Mouse (Mus musculus) spleen, adult 2 months (tissue): ENCODE results near the gene Csk. TPM values are rescaled to one million over a fixed set of nuclear protein-coding genes. Genes with fewer than 3 reads are reported as not detected.

Experiments
- DNase-seq, 2 experiments: peaks; one replicate each; pipeline versions ENCODE4 v3.0.0 to v3.0.0-alpha.2; 2012 to 2021; ENCODE audit warnings: low spot score in 2 of 2, low read depth in 1 of 2
- H3K27ac ChIP-seq: fragments of 200-500 bp; 2 replicates; pipeline ENCODE4 v1.5.1; 2012; ENCODE audit warnings: low read length, inconsistent platforms; ENCODE audit not compliant: insufficient read depth
- H3K27me3 ChIP-seq: fragments of 200-500 bp; 2 replicates; pipeline ENCODE4 v1.6.1; 2012; ENCODE audit warnings: mild to moderate bottlenecking, moderate library complexity, low read length, inconsistent platforms; ENCODE audit not compliant: control insufficient read depth, insufficient read depth
- H3K36me3 ChIP-seq: fragments of 200-500 bp; 2 replicates; pipeline ENCODE4 v1.6.1; 2012; ENCODE audit warnings: mild to moderate bottlenecking, low read length, inconsistent platforms; ENCODE audit not compliant: control insufficient read depth, insufficient read depth
- H3K4me1 ChIP-seq: fragments of 200-500 bp; 2 replicates; pipeline ENCODE4 v1.6.1; 2011; ENCODE audit warnings: inconsistent platforms; ENCODE audit not compliant: control insufficient read depth, insufficient read depth, insufficient read length
- H3K4me3 ChIP-seq: fragments of 200-500 bp; 2 replicates; pipeline ENCODE4 v1.5.1; 2011; ENCODE audit warnings: mild to moderate bottlenecking, inconsistent platforms; ENCODE audit not compliant: insufficient read depth, insufficient read length; ENCODE audit errors: extremely low read depth
- CTCF ChIP-seq: fragments of 200-500 bp; IDR thresholded peaks from 2 replicates; pipeline ENCODE4 v1.5.1; 2011; ENCODE audit warnings: mild to moderate bottlenecking, inconsistent platforms; ENCODE audit not compliant: insufficient read depth, insufficient read length, insufficient replicate concordance; ENCODE audit errors: extremely low read depth
- POLR2A ChIP-seq: fragments of 200-500 bp; IDR thresholded peaks from 2 replicates; pipeline ENCODE4 v1.6.1; 2011; ENCODE audit warnings: low read depth, low read length, inconsistent platforms
- WGBS: fragments of 180-500 bp; shearing (Covaris S2); methylation state at CpG from one replicate; pipeline ENCODE4 v1.1.7; 2018; 5-methylcytosine and 5-hydroxymethylcytosine counted together
- polyA plus RNA-seq: library from polyadenylated mRNA; depleted of rRNA; stranded (reverse); fragments of >200 nt; gene quantifications from 2 replicates; pipeline ENCODE4 v1.2.3, GENCODE M21; 2012; rRNA removed

Gene Csk
- polyA plus RNA-seq, 1 experiment = 233 TPM

GRCm38 (mm10) chr9:57590726-57591125 is 62.7 kb downstream of the Csk start:
- TF ChIP-seq POLR2A (no peak), CTCF (no peak)
- no peak overlapping the region for H3K4me3 ChIP-seq
- WGBS = 72% methylated on average over 5 of the region's 5 CpGs

GRCm38 (mm10) chr9:57589224-57590126 is 64.0 kb downstream of the Csk start, which contains the start of gene Ulk3:
Gene Ulk3 (plus strand): TSS chr9:57589452.
- Histone ChIP-seq H3K27me3 (no peaks in the 10 kb centered on the region), H3K4me3 (peak within 1 kb of the TSS; percentile 82), H3K36me3 (peaks cover 29% of the 10 kb centered on the region), H3K27ac (peak within 1 kb of the TSS; percentile 89), H3K4me1 (peaks cover 5% of the 10 kb centered on the region; the same call in 1 of the 2 replicates)
- WGBS = under 1% methylated on average over 52 of the region's 58 CpGs
- DNase-seq = peak; percentile 33 to 87
- TF ChIP-seq CTCF (0 out of 2 replicates have a peak, but pooled peaks have one; percentile 17), POLR2A (peak; percentile 41; the same call in 1 of the 2 replicates)

More at GRCm38 (mm10) chr9:57590726-57591125, 62.7 kb downstream of the Csk start:
- Histone ChIP-seq H3K36me3 (peaks cover 36% of the 10 kb centered on the region), H3K27ac (no peak overlapping the region), H3K4me1 (peaks cover 5% of the 10 kb centered on the region; the same call in 1 of the 2 replicates), H3K27me3 (no peaks in the 10 kb centered on the region)
- no peak for DNase-seq

DNA sequence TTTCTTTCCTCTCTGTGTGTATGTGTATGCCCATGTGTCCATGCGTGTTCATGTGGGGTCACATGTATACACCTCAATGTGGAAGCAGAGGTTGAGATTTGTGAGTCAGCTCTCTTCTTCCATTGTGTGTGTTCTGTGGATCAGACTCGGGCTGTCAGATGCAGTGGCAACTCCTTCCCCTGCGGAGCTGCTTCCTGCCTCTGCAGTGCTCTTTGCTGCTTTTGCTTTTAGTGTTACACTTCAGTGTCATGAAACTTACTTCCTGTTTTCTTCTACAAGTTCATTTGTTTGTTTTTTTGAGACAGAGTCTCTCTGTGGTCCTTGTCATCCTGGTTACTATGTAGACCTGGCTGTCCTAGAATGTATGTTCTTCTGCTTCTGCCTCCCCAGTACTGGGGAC is 68.4 kb downstream of the Csk start:
- 63% methylated on average over 3 of the region's 3 CpGs for WGBS
- peaks cover 5% of the 10 kb centered on the region; the same call in 1 of the 2 replicates for H3K4me1 ChIP-seq
- H3K27ac ChIP-seq = no peak overlapping the region
- no peak overlapping the region for H3K4me3 ChIP-seq
- DNase-seq = no peak
- peaks cover 39% of the 10 kb centered on the region for H3K36me3 ChIP-seq
- TF ChIP-seq POLR2A (no peak), CTCF (no peak)
- H3K27me3 ChIP-seq = no peaks in the 10 kb centered on the region

DNA sequence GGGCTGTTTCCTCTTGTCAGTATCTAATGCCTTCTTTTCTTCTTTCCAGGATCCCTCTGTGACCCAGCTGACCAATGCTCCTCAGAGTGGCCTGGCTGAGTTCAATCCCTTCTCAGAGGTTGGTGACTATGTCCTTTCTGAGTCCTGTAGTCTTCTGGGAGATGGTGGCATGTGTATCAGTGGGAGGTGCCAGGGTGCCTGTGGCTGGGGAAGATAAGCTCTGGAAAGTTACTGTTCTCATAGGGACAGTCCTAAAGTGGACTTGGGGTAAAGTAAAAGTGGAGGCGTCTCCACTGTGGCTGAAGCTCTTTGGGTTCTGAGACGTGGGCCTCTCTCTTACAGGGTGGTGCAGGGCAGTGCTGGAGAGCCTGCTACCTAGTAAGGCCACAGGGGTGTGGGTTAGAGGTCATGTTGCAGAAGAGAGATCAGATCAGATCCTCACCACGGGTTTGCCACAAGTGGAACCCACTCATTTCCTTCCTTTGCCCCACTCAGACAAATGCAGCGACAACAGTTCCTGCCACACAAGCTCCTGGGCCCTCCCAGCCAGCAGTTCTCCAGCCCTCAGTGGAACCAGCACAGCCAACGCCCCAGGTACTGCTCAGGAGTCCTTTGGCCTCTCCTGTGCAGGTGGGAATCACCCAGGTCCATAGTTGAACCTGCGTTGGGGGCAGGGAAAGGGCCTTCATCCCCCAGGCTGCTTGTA is 76.1 kb downstream of the Csk start:
- no peak for DNase-seq
- TF ChIP-seq POLR2A (no peak), CTCF (no peak)
- Histone ChIP-seq H3K36me3 (peaks cover 37% of the 10 kb centered on the region), H3K4me3 (no peak overlapping the region), H3K27ac (no peak overlapping the region; the same call in 1 of the 2 replicates), H3K27me3 (no peaks in the 10 kb centered on the region), H3K4me1 (no peaks in the 10 kb centered on the region)
- 35% methylated on average over 6 of the region's 6 CpGs for WGBS

Other genes with a start within 250 kb of the Csk start
- gene Ppcdc, start 213.5 kb downstream of the Csk start, polyA plus RNA-seq = 53.8 and 67.0 TPM in 2 replicates
- gene Scamp5, start 185.6 kb downstream of the Csk start, polyA plus RNA-seq = 12.4 and 19.3 TPM in 2 replicates
- 0.22 and 0.33 TPM in 2 replicates for gene Rpp25, start 149.6 kb downstream of the Csk start, polyA plus RNA-seq
- 135 and 219 TPM in 2 replicates for gene Cox5a, start 132.4 kb downstream of the Csk start, polyA plus RNA-seq
- gene Fam219b, start 116.1 kb downstream of the Csk start, polyA plus RNA-seq = 4.1 and 14.5 TPM in 2 replicates
- 13.0 and 16.7 TPM in 2 replicates for gene Mpi, start 100.9 kb downstream of the Csk start, polyA plus RNA-seq
- gene Scamp2, start 92.7 kb downstream of the Csk start, polyA plus RNA-seq = 79.2 and 88.4 TPM in 2 replicates
- 44.5 and 47.6 TPM in 2 replicates for gene Ulk3, start 64.2 kb downstream of the Csk start, polyA plus RNA-seq
- gene Cplx3, start 47.4 kb downstream of the Csk start, polyA plus RNA-seq = not detected in 2 replicates
- 0.09 and 0.16 TPM in 2 replicates for gene Lman1l, start 32.9 kb downstream of the Csk start, polyA plus RNA-seq
- not detected in 2 replicates for gene Cyp1a2, start 30.1 kb upstream of the Csk start, polyA plus RNA-seq
- gene Cyp1a1, start 34.3 kb upstream of the Csk start, polyA plus RNA-seq = 0.13 and 0.15 TPM in 2 replicates
- gene Edc3, start 54.9 kb upstream of the Csk start, polyA plus RNA-seq = 9.9 and 11.2 TPM in 2 replicates
- gene Clk3, start 112.2 kb upstream of the Csk start, polyA plus RNA-seq = 99.1 and 117 TPM in 2 replicates
- 35.2 and 38.6 TPM in 2 replicates for gene Arid3b, start 183.2 kb upstream of the Csk start, polyA plus RNA-seq